Mouse (Mus musculus) macrophage (primary cell): ENCODE data around the gene Pik3c2g. TPM values are rescaled to one million over a fixed set of nuclear protein-coding genes. Genes with fewer than 3 reads are reported as not detected.

ENCODE experiments used
- H3K27ac ChIP-seq: fragments of 350-480 bp; formaldehyde crosslinking; 2 replicates; pipeline ENCODE4 v1.9.0; 2021
- H3K36me3 ChIP-seq: fragments of 350-480 bp; formaldehyde crosslinking; 2 replicates; pipeline ENCODE4 v1.9.0; 2021; ENCODE audit errors: inconsistent target
- H3K4me3 ChIP-seq: fragments of 350-480 bp; formaldehyde crosslinking; 2 replicates; pipeline ENCODE4 v1.9.0; 2021; ENCODE audit errors: inconsistent target
- H3K79me2 ChIP-seq: fragments of 350-480 bp; formaldehyde crosslinking; 2 replicates; pipeline ENCODE4 v1.9.0; 2021; ENCODE audit errors: inconsistent target
- WGBS: methylation state at CpG from one replicate; pipeline ENCODE4 v1.1.7; 2026; ENCODE audit warnings: inconsistent platforms; ENCODE audit not compliant: missing documents; 5-methylcytosine and 5-hydroxymethylcytosine counted together
- polyA plus RNA-seq: library from polyadenylated mRNA; stranded (reverse); fragments of 250-400 nt; gene quantifications from 3 replicates; pipeline ENCODE4 v1.2.4, GENCODE M21; 2018; ENCODE audit warnings: inconsistent platforms

Gene Pik3c2g
- polyA plus RNA-seq, 1 experiment from 2014 or later = not detected

DNA sequence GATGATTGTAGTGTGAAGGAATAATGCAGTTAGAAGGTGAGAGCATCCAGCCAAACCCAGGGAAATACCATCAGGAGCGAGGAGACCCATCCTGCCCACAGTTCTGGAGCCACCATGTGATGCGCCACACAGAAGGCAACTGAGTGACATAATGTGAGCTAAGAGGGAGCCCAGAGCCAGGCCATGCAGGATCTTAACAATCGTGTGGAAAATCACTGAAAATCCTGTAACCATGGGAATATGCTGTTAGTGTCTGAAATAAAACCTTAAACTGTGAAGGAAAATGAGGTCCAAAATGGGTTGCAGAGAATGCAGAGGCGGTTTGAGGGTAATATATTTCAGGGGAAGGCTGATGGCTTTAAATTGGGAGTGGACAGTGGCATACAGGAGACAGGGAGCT, 31.8 kb downstream of the Pik3c2g start:
- WGBS = 79% methylated on average over 4 of the region's 4 CpGs
- H3K36me3 ChIP-seq = no peaks in the 10 kb centered on the region

DNA sequence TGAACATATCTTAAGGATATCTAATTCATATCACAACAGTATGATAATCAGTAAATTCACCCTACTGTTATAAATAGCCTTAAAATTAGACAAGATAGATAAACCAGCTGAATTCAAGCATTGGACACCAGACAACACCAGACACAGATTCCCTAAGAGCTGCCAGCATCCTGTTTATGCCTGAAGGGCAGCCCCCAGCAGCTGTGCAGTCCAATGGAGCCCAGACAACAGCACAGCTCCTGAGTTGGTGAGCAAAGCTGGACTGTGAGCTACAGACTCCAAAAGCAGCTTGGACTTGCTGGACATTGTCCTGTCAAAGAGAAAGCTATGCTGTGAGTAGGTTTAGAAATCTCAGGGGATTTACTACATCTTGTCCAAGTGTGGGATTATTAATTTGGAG, 37.7 kb downstream of the Pik3c2g start:
- H3K36me3 ChIP-seq = no peaks in the 10 kb centered on the region
- H3K79me2 ChIP-seq = no peaks in the 10 kb centered on the region
- H3K27ac ChIP-seq = no peak overlapping the region
- H3K4me3 ChIP-seq = no peak overlapping the region

More for the DNA sequence above, 31.8 kb downstream of the Pik3c2g start:
- H3K4me3 ChIP-seq = no peak overlapping the region
- H3K27ac ChIP-seq = no peak overlapping the region
- H3K79me2 ChIP-seq = no peaks in the 10 kb centered on the region

DNA sequence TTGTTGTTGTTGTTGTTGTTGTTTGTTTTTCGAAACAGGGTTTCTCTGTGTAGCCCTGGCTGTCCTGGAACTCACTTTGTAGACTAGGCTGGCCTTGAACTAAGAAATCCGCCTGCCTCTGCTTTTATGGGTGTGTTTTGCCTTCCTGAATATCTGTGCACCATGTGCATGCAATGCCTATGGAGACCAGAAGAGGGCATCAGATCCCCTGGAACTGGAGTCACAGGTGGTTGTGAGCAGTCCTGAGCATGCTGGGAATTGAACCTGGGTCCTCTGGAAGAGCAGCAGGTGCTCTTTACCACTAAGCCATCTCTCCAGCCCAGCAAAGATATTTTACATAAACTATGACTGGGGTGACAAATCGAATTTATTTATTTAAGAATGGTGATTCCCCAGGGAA, 47.5 kb downstream of the Pik3c2g start:
- Histone ChIP-seq H3K27ac (no peak overlapping the region), H3K4me3 (no peak overlapping the region), H3K79me2 (no peaks in the 10 kb centered on the region), H3K36me3 (no peaks in the 10 kb centered on the region)
- WGBS = 65% methylated on average over 3 of the region's 3 CpGs

DNA sequence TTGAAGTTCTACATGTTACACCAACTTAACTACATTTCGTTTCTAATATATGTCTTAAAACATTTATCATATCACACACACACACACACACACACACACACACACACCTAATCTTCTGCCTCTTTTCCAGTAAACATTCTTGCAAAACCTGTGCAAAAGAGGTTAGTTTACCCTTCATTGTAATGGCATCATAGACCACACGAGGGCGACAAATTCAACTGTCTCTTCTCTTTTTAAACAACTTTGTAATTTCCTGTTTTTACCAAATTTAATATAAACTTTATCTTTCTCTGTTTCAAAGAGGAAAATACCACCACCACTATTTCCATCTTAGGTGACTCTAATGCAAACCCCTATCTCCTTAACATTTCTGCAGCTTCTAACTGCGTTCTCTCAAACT, 68.4 kb downstream of the Pik3c2g start:
- Histone ChIP-seq H3K4me3 (no peak overlapping the region), H3K36me3 (no peaks in the 10 kb centered on the region), H3K79me2 (no peaks in the 10 kb centered on the region), H3K27ac (no peak overlapping the region)
- 53% methylated on average over 4 of the region's 4 CpGs for whole genome bisulfite sequencing

DNA sequence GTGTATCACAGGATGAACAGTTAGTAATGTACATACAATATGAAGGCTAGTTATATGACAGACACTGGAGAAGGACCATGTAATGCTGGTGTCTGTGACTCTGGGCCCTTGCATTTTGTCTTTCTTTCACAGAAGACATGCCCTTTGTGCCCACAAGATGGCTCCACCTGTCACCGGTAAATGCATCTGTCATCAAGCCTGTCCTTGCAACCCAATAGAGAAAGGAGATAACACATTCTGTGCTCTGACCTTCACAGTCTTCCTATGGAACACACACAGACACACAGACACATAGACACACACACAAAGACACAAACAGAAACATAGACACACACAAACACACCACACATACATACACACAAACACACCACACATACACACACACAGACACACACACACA, 75.4 kb downstream of the Pik3c2g start:
- 38% methylated on average over 1 of the region's 1 CpGs for WGBS
- Histone ChIP-seq H3K36me3 (no peaks in the 10 kb centered on the region), H3K4me3 (no peak overlapping the region), H3K27ac (no peak overlapping the region), H3K79me2 (no peaks in the 10 kb centered on the region)

DNA sequence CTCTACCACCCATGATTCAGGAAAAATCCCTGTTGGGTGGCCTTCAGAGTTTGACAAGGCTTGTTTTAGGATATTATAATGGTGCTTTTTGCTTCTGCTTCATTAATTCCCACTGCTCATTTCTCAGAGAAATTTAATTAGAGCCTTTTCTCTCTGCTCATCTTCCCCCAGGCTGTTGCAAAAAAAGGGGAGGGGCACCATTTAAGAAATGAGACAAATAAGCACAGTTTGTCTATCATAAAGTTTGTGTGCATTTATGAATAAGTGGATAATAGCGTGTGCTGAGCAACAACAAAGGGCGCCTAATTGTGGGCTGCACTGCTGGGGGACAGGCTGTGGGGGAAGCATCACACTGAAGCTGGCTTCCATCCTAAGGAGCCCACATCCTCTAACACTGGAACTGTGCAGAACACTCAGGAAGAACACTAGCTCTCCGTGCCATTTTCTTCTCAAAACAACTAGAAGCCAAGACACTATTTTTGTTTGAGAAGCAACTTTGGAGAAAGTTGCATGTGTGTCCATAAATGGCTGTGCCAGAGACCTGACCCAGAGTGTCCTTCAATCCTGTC, 131.5 kb downstream of the Pik3c2g start:
- no peaks in the 10 kb centered on the region for H3K36me3 ChIP-seq
- H3K27ac ChIP-seq = no peak overlapping the region
- no peaks in the 10 kb centered on the region for H3K79me2 ChIP-seq
- no peak overlapping the region for H3K4me3 ChIP-seq
- 93% methylated on average over 3 of the region's 3 CpGs for WGBS

DNA sequence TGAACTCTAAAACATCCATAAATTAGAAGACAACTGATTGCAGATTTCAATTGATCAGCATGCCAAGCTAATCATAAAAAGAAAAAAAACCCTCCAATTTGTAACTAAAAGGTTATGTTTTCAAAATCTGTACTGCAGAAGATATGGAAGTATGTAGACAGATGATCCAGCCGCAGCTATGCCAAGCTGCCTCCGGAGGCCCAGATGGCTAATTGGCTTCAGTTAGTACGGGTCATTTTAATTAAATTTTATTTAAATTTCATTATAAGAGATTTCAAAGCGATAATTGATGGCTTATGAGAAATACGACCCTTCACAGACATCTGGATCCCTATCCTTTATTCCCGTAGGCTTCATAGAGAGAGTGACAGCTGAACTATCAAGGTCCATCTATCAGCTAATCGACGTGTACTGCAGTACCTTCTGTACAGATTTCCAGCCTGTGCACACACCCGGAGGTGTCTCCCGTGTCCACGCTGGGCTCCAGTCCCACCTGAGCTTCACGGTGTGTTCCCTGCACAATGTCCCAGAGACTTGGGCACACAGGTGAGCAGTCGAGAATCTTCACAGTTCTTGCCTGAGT, 132.7 kb downstream of the Pik3c2g start:
- H3K79me2 ChIP-seq = no peaks in the 10 kb centered on the region
- no peak overlapping the region for H3K4me3 ChIP-seq
- 87% methylated on average over 13 of the region's 13 CpGs for WGBS
- H3K27ac ChIP-seq = no peak overlapping the region
- no peaks in the 10 kb centered on the region for H3K36me3 ChIP-seq

DNA sequence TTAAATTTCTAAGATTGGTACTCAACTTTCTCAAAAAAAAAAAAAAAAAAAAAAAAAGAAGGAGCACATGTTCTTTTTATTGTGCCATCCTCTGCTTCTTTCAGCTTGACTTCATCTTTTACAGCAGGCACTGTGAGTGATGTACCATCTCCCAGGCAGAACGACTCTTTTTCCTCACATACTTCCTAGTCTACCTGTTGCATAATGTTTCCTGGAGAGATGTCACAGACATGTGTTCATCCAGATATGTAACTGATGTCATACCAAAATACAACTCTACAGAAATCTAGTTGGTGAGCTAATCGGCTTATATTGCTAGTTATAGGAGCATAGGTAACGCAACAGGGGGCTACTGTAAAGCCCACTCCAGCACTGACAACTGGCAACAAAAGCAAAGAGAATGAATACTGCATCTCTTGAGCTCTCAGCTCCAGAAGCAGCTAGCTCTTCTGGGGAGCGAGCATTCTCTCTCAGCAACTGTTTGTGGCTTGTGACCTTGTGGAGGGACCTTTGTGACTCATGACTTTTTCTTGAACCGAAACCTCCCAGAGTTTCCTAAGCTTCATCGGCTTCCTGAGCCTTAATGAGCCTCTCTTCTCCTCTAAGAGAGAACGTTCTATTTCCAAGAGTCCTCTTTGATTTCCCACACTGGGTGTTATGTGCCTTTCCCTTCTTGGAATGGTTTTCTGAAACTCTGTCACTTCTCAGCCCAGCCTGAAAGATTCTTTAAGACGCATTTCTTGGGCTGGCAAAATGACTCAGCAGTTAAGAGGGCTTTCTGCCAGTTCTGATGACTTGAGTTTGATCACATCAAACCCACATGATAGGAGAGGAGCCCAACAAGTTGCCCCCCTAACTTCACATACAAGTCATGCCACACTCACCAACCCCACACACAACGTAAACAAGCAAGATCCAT, 148.9 kb downstream of the Pik3c2g start:
- Histone ChIP-seq H3K4me3 (no peak overlapping the region), H3K36me3 (no peaks in the 10 kb centered on the region), H3K79me2 (no peaks in the 10 kb centered on the region), H3K27ac (no peak overlapping the region)
- WGBS = 38% methylated on average over 9 of the region's 9 CpGs

DNA sequence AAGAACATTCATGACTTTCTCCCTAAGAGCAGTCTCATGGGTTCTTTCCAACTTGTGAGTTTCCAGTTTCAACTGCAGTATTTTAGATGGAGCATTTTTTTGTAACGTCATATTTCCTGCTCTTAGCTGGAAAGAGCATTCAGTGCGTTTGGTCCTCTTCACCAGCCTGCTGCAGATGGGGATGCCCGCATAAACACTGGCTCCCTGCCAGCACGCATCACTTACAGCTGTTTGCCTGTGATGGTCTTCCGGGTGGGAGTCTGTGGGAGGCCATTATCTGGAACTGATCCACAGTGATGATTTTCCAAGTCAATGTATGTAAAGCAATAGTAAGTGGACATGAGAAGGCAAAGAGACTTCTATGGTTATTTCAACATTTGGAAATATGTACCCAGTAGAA, 151.3 kb downstream of the Pik3c2g start:
- Histone ChIP-seq H3K79me2 (no peaks in the 10 kb centered on the region), H3K4me3 (no peak overlapping the region), H3K36me3 (no peaks in the 10 kb centered on the region), H3K27ac (no peak overlapping the region)
- WGBS = 76% methylated on average over 5 of the region's 5 CpGs

DNA sequence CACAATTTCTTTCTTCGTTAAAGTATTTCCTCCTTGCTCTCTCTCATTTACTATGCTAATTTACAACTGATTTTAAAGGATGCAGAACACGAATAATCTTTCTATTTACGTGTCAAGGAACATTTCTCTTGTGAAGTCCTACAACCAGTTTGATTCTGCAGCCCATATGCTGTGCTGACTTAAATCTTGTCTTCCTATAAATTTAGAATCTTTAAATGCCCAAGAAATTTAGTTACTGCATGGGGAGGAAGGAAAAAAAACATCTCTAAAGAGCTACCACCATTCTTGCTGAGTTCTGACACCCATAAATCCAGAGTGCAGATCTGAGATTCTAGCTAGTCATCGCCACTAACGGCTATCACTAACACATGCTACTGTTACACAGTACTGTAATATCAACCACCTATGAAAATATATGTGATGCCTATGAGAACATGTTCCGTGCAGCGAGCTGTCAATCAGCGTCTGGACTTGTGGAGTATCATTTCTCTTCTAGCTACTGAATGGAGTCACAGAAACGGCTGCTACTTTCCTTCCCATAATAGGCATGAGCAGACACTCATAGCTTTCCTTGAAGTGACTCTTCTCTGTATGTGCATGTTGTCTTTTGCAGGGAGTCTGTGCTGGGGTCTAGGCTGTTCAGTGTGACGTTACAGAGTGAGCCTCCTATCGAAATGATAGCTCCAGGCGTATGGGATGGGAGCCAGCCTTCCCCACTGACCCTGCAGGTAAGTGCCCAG, 155.8 kb downstream of the Pik3c2g start:
- H3K27ac ChIP-seq = no peak overlapping the region
- no peak overlapping the region for H3K4me3 ChIP-seq
- 85% methylated on average over 12 of the region's 12 CpGs for WGBS
- no peaks in the 10 kb centered on the region for H3K36me3 ChIP-seq
- H3K79me2 ChIP-seq = no peaks in the 10 kb centered on the region

DNA sequence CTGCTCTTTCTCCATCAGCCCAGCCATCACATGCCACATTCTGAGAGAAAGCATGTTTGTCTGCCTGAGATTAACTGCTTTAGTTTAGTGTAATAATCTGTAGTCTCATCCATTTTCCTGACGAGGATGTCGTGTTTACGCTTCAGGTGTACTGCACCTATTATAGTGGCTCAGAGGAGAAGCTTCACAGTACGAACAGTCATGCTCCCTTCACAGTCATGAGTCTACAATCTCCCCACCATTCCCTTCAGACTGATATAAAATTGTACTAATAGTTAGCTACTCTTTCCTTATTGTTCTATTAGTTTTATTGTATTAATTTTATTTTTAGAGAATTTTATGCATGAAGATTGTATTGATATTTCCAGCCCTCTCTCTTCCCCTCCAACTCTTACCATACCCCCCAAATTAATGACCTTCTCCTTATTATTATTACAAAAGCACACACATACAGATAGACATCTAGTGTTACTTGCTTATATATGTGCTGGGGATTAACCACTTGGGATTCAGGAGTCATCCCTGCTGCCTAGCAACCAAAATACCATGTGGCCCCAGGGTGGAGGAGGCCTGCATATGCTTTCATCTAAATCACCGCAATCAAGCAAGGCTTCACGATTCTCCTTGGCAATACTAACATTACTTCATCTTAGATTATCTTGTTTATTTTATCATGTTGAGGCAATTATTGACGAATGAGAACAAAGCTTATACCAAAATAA, 159.9 kb downstream of the Pik3c2g start:
- Histone ChIP-seq H3K79me2 (no peaks in the 10 kb centered on the region), H3K27ac (no peak overlapping the region), H3K36me3 (no peaks in the 10 kb centered on the region), H3K4me3 (no peak overlapping the region)
- WGBS = 91% methylated on average over 7 of the region's 7 CpGs

DNA sequence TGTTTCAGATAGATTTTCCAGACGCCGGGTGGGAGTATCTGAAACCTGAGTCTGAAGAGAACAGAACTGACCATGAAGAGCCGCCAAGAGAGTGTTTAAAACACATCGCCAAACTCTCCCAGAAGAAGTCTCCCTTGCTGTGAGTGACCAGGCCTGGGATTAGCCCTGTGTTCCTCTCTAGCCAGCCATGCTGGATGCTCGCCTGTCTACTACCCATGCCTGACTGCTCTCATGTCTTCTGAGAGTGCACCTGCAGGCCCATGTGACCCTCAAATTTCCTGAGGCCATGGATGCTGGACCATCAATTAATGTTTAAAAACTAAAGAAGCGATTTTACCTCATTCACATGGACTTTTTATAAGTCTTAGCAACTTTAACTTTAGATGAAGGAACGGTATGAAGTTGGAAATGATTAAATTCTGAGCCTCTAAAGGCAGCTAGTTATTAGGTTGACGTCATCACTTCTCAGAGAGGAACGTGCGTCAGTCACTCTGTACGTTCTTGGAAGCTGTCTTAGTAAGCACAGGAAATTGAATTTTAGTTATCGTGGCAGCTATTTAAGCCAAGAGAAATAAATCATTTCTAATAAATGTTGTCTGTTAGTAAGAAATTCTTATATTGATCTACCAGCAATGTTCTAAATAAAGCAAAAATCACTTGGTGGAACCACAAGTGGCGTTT, 161.2 kb downstream of the Pik3c2g start:
- 93% methylated on average over 13 of the region's 13 CpGs for WGBS
- H3K4me3 ChIP-seq = no peak overlapping the region
- no peaks in the 10 kb centered on the region for H3K79me2 ChIP-seq
- no peak overlapping the region for H3K27ac ChIP-seq
- H3K36me3 ChIP-seq = no peaks in the 10 kb centered on the region

DNA sequence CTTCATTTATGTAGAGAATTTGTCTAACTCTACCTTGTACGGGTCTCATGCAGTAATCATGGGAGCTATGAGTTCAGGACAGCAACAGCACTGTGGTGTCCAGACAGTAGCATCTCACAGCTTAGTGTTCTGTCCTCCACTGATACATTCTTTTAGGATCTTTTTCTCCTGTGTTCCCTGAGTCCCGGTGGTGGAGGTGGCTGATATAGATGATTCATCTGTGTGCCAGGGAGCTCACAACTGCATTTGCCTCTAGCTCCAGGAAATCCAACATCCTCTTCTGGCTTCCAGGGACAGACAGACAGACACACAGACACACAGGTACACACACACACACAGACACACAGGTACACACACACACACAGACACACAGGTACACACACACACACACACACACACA, 163.6 kb downstream of the Pik3c2g start:
- 72% methylated on average over 2 of the region's 2 CpGs for WGBS
- H3K27ac ChIP-seq = no peak overlapping the region

DNA sequence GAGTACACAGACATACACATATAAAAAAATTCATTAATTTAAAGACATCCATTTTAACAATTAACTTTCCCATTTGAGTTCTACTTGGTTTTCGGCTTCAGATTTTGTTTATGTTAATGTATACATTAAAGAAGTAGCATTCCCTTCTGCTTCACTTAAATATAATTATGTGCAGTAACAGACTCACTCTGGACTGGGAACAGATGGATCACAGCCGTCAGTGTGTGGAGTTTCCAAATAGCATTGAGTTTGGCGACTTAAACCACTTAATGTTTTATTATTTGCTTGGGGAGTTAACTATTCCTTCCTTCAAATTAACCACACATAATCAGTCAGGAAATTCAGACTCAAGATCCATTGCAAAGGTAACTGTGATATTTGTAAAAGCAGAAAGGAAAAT, 164.0 kb downstream of the Pik3c2g start:
- H3K79me2 ChIP-seq = no peaks in the 10 kb centered on the region
- H3K36me3 ChIP-seq = no peaks in the 10 kb centered on the region
- H3K27ac ChIP-seq = no peak overlapping the region
- no peak overlapping the region for H3K4me3 ChIP-seq
- 83% methylated on average over 3 of the region's 3 CpGs for WGBS

More for the DNA sequence above, 163.6 kb downstream of the Pik3c2g start:
- H3K36me3 ChIP-seq = no peaks in the 10 kb centered on the region
- H3K4me3 ChIP-seq = no peak overlapping the region
- H3K79me2 ChIP-seq = no peaks in the 10 kb centered on the region
